Mouse (Mus musculus): ENCODE measurements around the gene Pef1.

DNA sequence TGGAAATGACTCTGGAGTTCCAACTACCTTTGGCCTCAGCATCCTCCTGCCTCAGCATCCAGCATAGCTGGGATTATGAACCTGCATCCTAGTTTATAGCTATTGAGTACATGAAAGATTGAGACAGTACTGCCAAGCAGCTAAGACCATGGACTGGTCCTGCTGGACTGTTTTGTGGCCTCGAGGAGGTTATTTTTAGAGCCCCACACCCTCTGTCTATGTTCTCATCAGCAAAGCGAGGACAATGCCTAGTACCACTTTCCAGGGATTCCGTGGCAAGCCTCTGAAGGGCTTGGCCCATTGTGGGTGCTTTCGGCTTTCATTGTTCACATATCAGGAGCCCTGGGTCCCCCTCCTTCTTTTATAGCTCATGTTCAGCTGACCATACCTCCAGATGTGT is 68.0 kb downstream of the Pef1 start:
- TF ChIP-seq POLR2A (IDR thresholded peaks at IDR 0.05; ENCODE audit: insufficient read depth, low read depth, low read length) (no peak), EP300 (IDR thresholded peaks at IDR 0.05; ENCODE audit: insufficient read depth, low read depth, low read length) (0 out of 2 replicates have a peak, but pooled peaks have one; percentile 32), CTCF (IDR thresholded peaks at IDR 0.05) (no peak)
